Mouse (Mus musculus) WW6 (cell line): Measurements from ENCODE around the gene Fbxw16.
"Not testable (repeated sequence)": the region's sequence is repeated elsewhere in the genome, so short reads cannot be mapped to it uniquely, and the experiment has no call there.

Experiments used
- DNase-seq: peaks from one replicate; pipeline ENCODE4 v3.0.0-alpha.2; 2013; ENCODE audit warnings: low read depth, low spot score

Gene Fbxw16

DNA sequence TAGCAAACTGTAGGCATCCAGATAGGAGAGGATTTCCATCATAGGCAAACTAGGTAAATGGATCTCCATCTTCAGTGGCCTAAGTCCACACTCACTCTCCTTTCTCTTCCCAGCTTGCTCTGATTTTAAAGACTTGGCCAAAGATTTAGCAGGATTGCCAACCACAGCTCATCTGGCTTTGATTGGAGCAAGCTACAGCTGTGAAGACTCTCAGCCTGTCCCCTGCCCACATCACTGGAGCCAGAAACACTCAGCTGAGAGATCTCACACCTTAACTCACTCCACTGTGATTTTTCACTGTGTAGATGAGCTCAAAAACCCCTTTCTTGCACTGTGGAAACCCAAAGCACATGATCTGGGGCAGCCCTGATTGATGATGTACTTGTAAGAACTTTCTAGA, at the start of gene Fbxw16:
Gene Fbxw16 (minus strand): TSS at position 101 of the 400 bp plus-strand sequence.
- DNase-seq, result no peak

DNA sequence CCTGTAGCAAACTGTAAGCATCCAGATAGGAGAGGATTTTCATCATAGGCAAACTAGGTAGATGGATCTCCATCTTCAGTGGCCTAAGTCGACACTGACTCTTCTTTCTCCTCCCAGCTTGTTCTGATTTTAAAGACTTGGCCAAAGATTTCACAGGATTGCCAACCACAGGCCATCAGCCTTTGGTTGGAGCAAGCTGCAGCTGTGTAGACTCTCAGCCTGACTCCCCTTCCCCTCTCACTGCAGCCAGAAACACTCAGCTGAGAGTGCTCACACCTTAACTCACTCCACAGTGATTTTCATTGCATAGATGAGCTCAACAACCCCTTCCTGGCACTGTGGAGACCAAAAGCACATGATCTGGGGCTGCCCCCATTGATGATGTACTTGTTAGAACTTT, 46.8 kb upstream of the Fbxw16 start, which contains the start of gene Fbxw19:
Gene Fbxw19 (minus strand): TSS at position 101 of the 400 bp plus-strand sequence.
- not testable (repeated sequence) for DNase-seq

DNA sequence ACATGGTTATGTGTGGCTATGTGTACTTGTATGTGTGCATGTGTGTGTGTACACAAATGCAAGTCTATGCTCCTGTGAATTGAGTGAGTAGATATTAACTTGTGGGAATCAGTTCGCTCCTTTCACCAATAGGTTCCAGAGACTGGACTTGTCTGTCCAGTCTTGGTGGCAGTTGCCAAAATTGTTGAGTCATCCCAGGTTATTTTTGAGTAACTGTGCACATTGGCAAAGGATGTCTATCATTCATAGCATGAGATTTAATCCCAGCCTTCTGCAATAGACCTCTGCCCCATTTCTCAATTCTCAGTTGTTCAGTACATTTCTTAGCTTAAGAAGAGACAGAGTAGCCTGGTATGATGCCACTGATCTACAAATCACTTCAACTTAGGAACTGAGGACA, 16.0 kb downstream of the Fbxw16 start:
- DNase-seq, result no peak

DNA sequence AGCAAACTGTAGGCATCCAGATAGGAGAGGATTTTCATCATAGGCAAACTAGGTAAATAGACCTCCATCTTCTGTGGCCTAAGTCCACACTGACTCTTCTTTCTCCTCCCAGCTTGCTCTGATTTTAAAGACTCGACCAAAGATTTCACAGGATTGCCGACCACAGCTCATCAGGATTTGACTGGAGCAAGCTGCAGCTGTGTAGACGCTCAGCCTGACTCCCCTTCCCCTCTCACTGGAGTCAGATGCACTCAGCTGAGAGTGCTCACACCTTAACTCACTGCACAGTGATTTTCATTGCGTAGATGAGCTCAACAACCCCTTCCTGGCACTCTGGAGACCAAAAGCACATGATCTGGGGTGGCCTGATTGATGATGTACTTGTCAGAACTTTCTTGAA, 44.7 kb downstream of the Fbxw16 start, which contains the start of gene Fbxw22:
Gene Fbxw22 (minus strand): TSS at position 101 of the 400 bp plus-strand sequence.
- not testable (repeated sequence) for DNase-seq
